Mouse (Mus musculus) right cerebral cortex, postnatal 10 days (tissue): ENCODE measurements around the gene Gm49384.

Source experiments
- DNase-seq, 2 experiments: peaks; one replicate each; pipeline ENCODE4 v3.0.0; 2021; ENCODE audit warnings: low spot score in 2 of 2

Gm49384 gene

GRCm38 (mm10) chr12:69204052-69204833 is at the start of gene Gm49384:
Gene Gm49384 (minus strand): TSS chr12:69204267.
- DNase-seq, result no peak

DNA sequence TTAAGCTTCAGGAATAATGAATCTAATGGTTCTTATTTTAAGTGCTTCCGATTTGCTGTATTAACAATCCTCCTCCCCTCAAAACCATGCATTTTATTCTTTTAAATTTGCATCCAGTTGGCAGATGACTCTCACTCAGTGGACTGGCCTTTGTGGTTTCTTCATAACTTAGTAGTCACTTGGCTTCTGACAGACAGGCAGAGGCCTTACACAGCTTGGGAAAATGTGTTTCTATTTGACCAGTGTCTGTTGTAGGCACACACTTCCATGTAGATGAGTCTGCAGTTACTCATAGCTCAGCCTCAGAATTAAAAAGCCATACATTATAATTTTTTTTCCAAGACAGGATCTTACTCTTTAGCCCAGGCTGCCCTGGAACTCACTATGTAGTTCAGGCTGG is 49.7 kb upstream of the Gm49384 start:
- no peak for DNase-seq

GRCm38 (mm10) chr12:69250756-69251155 is 46.7 kb upstream of the Gm49384 start:
- DNase-seq, result no peak

- no peak for DNase-seq
Measured at GRCm38 (mm10) chr12:69249766-69250165, 45.7 kb upstream of the Gm49384 start.

- DNase-seq, result peak; percentile 82 to 85
Measured at GRCm38 (mm10) chr12:69241771-69242431, 37.8 kb upstream of the Gm49384 start.

DNA sequence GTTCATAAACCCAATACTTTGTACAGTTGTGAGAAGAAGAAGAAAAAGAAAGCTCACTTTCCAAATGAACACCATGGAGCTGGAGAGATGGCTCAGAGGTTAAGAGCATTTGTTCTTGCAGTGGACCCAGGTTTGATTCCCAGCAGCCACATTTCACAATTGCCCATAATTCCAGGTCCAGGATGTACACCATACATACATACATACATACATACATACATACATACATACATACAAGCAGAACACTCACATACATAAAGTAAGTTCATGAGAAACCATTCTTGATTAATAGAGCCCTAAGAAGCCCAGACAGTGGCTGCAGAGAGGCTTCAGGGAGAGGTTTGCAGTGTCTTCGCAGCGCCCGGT is 37.3 kb upstream of the Gm49384 start:
- no peak for DNase-seq

GRCm38 (mm10) chr12:69240876-69241275 is 36.8 kb upstream of the Gm49384 start, which contains the start of gene Klhdc1:
Gene Klhdc1 (plus strand): TSS chr12:69241176.
- DNase-seq, result no peak

- no peak for DNase-seq
Measured at GRCm38 (mm10) chr12:69238284-69238683, 34.2 kb upstream of the Gm49384 start.

DNA sequence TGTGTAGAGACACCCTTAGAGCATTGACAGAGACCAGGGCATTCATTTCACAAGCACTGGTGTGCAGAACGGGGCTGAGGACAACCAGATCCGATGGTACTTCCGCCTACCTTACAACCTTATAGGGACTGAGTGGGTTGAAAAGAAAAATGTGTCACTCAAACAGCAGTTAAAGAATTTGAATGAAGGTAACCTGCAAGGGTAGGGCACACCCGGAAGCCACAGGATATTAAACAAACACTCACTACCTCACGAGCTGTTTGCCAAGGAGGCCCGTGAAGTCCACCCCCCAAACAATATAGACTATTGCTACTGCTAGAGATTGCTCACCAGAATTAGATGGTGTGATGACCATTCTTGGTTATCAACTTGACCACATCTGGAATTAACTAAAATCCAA is 31.7 kb upstream of the Gm49384 start:
- no peak for DNase-seq

DNA sequence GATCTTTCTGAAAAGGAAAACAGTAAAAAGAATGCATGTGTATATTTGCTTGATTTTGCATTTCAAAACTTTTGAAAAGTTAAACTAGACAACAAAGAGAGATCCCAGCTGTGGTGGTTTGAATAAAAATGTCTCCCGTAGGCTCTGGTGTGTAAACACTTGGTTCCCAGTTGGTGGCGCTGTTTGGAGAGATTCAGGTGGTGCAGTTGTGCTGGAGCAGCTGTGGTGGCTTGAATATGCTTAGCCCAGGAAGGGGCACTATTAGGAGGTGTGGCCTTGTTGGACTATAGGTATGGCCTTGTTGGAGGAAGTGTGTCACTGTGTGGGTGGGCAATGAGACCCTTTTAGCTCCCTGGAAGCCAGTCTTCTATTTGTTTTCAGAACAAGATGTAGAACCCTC is 25.2 kb upstream of the Gm49384 start:
- DNase-seq, result no peak

- DNase-seq, result peak; percentile 86 to 91
Measured at GRCm38 (mm10) chr12:69227776-69228466, 23.9 kb upstream of the Gm49384 start, which contains the start of gene Pole2. Gene Pole2 (minus strand): TSS chr12:69228195.

- no peak for DNase-seq
Measured at GRCm38 (mm10) chr12:69220613-69221277, 16.7 kb upstream of the Gm49384 start.

- DNase-seq, result no peak
Measured at GRCm38 (mm10) chr12:69216587-69216986, 12.5 kb upstream of the Gm49384 start.

GRCm38 (mm10) chr12:69215000-69215785 is 11.1 kb upstream of the Gm49384 start:
- peak; percentile 59 to 60 for DNase-seq

DNA sequence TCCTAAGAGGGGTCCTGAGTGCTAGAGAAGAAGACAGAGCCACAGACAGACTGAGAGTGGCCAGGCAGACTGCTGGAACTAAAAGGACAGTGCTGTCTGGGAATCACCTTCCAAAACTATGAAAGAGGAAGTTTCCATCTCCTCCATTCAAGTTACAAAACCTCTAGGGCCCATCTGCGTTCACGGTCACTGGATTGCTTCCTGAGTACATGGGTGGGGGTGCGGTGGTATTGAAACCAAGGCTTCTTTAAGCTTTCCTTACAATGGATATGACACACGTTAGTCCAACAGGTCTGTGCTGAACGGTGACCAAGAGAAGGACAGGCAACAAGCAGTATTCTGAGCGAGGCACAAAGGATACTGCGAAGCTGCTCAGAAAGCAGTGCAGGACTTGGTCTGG is 10.3 kb upstream of the Gm49384 start:
- no peak for DNase-seq

- DNase-seq, result no peak
Measured at GRCm38 (mm10) chr12:69213186-69213777, 9.2 kb upstream of the Gm49384 start.

DNA sequence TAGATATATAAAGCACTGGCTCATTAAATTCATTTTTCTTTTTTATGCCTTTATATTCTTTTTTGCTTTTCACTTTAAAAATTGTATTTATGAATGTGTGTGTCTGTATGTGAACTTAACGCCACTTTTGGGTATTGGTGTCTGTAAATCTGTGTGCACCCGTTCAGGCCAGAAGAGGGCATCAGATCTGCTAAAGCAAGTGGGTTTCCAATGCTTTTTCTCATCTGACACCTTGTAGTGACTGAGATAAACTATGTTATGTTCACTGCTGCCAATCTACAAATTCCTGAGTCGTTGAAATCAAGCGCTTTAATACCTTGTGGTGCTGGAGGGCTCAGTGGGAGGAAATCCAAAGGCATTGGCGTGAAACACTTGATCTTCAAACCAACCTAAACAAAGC is 7.0 kb upstream of the Gm49384 start:
- peak in 1 of 2 experiments; percentile 41 for DNase-seq

DNA sequence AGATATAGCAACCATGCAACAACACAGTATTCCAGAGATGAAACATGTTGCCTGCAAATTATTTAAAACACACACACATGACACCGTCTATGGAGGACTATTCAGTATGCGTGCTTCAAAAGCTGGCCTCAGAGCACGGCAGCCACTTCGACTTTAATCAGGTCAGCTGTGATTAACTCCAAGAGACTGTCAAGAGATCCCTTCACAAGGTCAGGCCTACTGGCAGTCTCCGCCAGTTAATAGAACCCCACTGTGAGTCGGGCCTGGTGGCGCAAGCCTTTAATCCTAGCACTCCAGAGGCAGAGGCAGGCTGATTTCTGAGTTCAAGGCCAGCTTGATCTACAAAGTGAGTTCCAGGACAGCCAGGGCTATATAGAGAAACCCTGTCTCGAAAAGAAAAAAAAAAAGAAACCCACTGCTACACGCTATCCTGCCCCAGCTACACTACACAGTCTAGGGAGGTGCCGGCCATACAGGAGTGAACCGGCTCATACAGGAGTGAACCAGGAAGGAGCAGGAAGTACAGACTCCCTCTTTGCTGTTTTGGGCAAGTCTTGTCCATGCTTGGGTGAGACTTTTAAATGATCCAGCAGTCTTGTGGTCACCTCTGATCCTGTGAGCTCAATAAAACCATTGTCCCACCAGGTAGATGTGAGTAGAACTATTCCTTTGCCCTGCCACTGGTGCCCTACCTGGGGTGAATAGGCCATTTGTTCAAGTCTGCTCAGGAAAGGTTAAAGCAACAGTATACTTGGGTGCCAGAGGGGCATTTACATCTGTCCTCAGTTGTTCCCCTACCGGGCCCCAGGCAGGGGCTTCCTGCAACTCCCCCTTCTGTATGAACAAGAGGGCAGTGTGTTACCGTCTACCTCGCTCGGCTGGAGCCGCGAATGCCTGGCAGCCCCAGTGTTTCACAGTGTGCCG is 6.3 kb upstream of the Gm49384 start:
- DNase-seq, result no peak

GRCm38 (mm10) chr12:69208520-69208919 is 4.5 kb upstream of the Gm49384 start:
- no peak for DNase-seq

GRCm38 (mm10) chr12:69207926-69208325 is 3.9 kb upstream of the Gm49384 start:
- DNase-seq, result no peak
